19 mouse cellular contexts compared by ENCODE assay signal in the genomic region with DNA sequence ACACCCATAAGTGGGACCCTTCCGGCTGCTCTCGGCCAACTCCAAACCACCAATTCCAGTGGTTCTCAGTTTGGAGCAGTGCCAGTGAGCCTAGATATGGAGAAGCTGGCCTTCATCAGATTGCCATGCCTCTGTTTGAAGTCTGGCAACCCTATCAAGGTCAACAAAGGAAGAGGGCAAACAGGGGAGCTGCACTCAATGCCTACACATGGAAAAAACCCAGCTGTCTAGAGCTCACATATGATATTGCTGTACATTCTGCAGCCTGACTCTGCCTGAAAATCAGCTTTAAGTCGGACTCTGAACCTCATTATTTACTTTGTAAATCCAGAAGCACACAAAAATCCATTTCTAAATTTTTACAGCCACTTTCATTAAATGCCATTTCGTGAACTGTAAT.
"Had no signal": no experiment of that assay in that cellular context is flagged by ENCODE, and none has a peak within 500 bp of the region (broad histone marks: within the 10 kb centered on the region; RNA-seq: fewer than 3 reads in every experiment).

No protein-coding gene starts in this region.

- ATAC-seq: midbrain, embryonic 13.5 days; midbrain, embryonic 15.5 days had no signal

- H3K27me3 ChIP-seq: megakaryocyte, embryonic 14.5 days; midbrain, embryonic 13.5 days; midbrain, embryonic 15.5 days; neural tube, embryonic 12.5 days had no signal

- H3K36me3 ChIP-seq: midbrain, embryonic 13.5 days; midbrain, embryonic 15.5 days; neural tube, embryonic 12.5 days had no signal

- DNase-seq: lung, adult 18-20 months; lung, embryonic 14.5 days; lung, postnatal 14 days; lung, postnatal 36 days; retina, postnatal 1 day; right cerebral cortex, adult 18-20 months; right cerebral cortex, postnatal 25 days; right cerebral cortex, postnatal 4 days; spleen, adult 18-20 months; thymus, adult 18-20 months; thymus, postnatal 14 days; thymus, postnatal 36 days had no signal

- H3K4me3 ChIP-seq: megakaryocyte, embryonic 14.5 days; midbrain, embryonic 13.5 days; midbrain, embryonic 15.5 days; neural tube, embryonic 12.5 days had no signal

- H3K27ac ChIP-seq: liver, embryonic 14.5 days; macrophage; midbrain, embryonic 13.5 days; midbrain, embryonic 15.5 days; neural tube, embryonic 12.5 days had no signal

- H3K4me1 ChIP-seq: megakaryocyte, embryonic 14.5 days; midbrain, embryonic 13.5 days; midbrain, embryonic 15.5 days; neural tube, embryonic 12.5 days had no signal

- H3K9me3 ChIP-seq: megakaryocyte, embryonic 14.5 days; midbrain, embryonic 13.5 days; midbrain, embryonic 15.5 days; neural tube, embryonic 12.5 days had no signal

- H3K9ac ChIP-seq: liver, embryonic 14.5 days; lung, embryonic 14.5 days; midbrain, embryonic 13.5 days; midbrain, embryonic 15.5 days; neural tube, embryonic 12.5 days had no signal

- H3K4me2 ChIP-seq: lung, embryonic 14.5 days; midbrain, embryonic 11.5 days; midbrain, embryonic 13.5 days; midbrain, embryonic 15.5 days; neural tube, embryonic 12.5 days had no signal
